Mouse (Mus musculus) forebrain, embryonic 14.5 days (tissue): ENCODE data around the gene Arap1. TPM values are rescaled to one million over a fixed set of nuclear protein-coding genes. Genes with fewer than 3 reads are reported as not detected.

Experiments used
- ATAC-seq: fragments of 200-750 bp; cut with Nextera tagmentation; 2 replicates; pipeline ENCODE4 v1.8.0; 2017; ENCODE audit warnings: mild to moderate bottlenecking, moderate library complexity
- DNase-seq: peaks from one replicate; pipeline ENCODE4 v3.0.0-alpha.2; 2015; ENCODE audit warnings: low spot score
- H3K27ac ChIP-seq: fragments of 300-500 bp; sonication (generic); 2 replicates; pipeline ENCODE4 v1.5.1; 2014; ENCODE audit warnings: low read depth, mild to moderate bottlenecking, control low read depth, low read length, moderate library complexity
- H3K27me3 ChIP-seq: fragments of 300-500 bp; sonication (generic); replicated peaks from 2 replicates; pipeline ENCODE4 v1.6.1; 2014; ENCODE audit warnings: low read length, control low read depth, mixed read lengths; ENCODE audit not compliant: control insufficient read depth, insufficient read depth
- H3K36me3 ChIP-seq: fragments of 300-500 bp; sonication (generic); 2 replicates; pipeline ENCODE4 v1.6.1; 2014; ENCODE audit warnings: low read length, control low read depth; ENCODE audit not compliant: control insufficient read depth, insufficient read depth
- H3K4me1 ChIP-seq: fragments of 300-500 bp; sonication (generic); 2 replicates; pipeline ENCODE4 v1.6.1; 2014; ENCODE audit warnings: antibody characterized with exemption, low read length, control low read depth; ENCODE audit not compliant: control insufficient read depth, insufficient read depth
- H3K4me2 ChIP-seq: fragments of 300-500 bp; sonication (generic); 2 replicates; pipeline ENCODE4 v1.6.1; 2014; ENCODE audit warnings: mild to moderate bottlenecking, control low read depth, low read length
- H3K4me3 ChIP-seq: fragments of 300-500 bp; sonication (generic); 2 replicates; pipeline ENCODE4 v1.5.1; 2014; ENCODE audit warnings: low read depth, low read length, control low read depth
- H3K9ac ChIP-seq: fragments of 300-500 bp; sonication (generic); 2 replicates; pipeline ENCODE4 v1.6.1; 2014; ENCODE audit warnings: mild to moderate bottlenecking, low read length, control low read depth, moderate library complexity
- H3K9me3 ChIP-seq: fragments of 300-500 bp; sonication (generic); replicated peaks from 2 replicates; pipeline ENCODE4 v1.6.1; 2016; ENCODE audit warnings: low read length, control low read depth, mixed read lengths; ENCODE audit not compliant: control insufficient read depth
- WGBS: fragments of 180-500 bp; shearing (Covaris S2); extraction: QIAGEN DNeasy Blood & Tissue Kit; methylation state at CpG from one replicate; pipeline ENCODE4 v1.1.7; 2014; 5-methylcytosine and 5-hydroxymethylcytosine counted together
- polyA plus RNA-seq: library from polyadenylated mRNA; unstranded; fragments of >200 nt; fragmentation: Nextera tagmentation; extraction: Ambion mirVana; gene quantifications from 2 replicates; pipeline ENCODE4 v1.2.1, GENCODE M21; 2014

The Arap1 gene
- polyA plus RNA-seq, 1 experiment from 2014 or later, result 5.8 TPM

DNA sequence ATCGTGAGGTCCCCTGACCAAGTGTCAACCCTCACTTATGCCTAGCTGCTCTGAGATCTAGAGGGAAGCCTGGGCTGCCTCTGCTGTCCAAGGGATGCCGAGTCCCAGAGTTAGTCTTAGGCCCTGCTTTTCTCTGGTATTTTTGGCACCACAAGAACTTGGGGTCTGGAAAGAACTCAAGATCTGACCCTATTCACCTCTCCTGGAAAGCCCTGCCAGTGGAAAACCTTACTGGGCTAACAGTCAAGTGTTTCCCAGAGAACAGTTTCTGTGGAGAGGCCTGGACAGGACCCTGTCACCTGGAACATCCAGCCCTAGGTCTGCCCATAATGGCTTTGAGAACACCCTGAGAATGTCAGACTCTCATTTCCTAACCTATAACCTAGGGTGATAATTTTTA is 876 bp upstream of the Arap1 start:
- Histone ChIP-seq H3K4me1 (peaks cover 12% of the 10 kb centered on the region), H3K4me3 (no peak overlapping the region), H3K27ac (no peak overlapping the region), H3K9ac (no peak overlapping the region), H3K36me3 (no peaks in the 10 kb centered on the region), H3K4me2 (no peak overlapping the region; the same call in 1 of the 2 replicates), H3K27me3 (0 out of 2 replicates have a peak, but pooled peaks cover 11% of the 10 kb centered on the region), H3K9me3 (no peaks in the 10 kb centered on the region)
- no peak for DNase-seq
- 68% methylated on average over 2 of the region's 2 CpGs for WGBS
- ATAC-seq, result no peak

DNA sequence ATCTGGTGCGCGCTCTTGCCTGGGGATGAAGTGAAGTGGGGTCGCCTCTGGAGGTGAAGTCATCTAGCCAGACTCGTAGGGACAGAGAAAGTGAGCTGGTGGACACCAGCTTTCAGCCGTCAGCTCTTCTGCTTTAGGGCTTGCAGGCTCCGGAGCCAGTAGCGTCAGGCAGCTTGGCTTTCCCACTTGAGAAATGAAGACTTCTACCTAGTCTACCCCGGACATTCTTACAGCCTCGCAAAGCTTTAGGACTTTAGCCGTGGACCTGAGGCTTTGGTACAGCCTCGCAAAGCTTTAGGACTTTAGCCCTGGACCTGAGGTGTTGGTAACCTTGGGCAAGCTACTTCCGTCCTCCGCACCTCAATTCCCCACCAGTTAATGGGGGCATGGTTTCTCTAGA is 445 bp downstream of the Arap1 start:
- H3K36me3 ChIP-seq, result no peaks in the 10 kb centered on the region
- no peaks in the 10 kb centered on the region for H3K9me3 ChIP-seq
- H3K4me3 ChIP-seq, result peak overlapping the region; percentile 52
- no peak for DNase-seq
- WGBS, result 5% methylated on average over 13 of the region's 13 CpGs
- peak overlapping the region; percentile 97 for H3K4me2 ChIP-seq
- H3K27me3 ChIP-seq, result 0 out of 2 replicates have a peak, but pooled peaks cover 11% of the 10 kb centered on the region
- 0 out of 2 replicates have a peak, but pooled peaks have one; percentile 11 for ATAC-seq
- H3K27ac ChIP-seq, result no peak overlapping the region
- H3K4me1 ChIP-seq, result peaks cover 12% of the 10 kb centered on the region
- H3K9ac ChIP-seq, result peak overlapping the region; percentile 65

DNA sequence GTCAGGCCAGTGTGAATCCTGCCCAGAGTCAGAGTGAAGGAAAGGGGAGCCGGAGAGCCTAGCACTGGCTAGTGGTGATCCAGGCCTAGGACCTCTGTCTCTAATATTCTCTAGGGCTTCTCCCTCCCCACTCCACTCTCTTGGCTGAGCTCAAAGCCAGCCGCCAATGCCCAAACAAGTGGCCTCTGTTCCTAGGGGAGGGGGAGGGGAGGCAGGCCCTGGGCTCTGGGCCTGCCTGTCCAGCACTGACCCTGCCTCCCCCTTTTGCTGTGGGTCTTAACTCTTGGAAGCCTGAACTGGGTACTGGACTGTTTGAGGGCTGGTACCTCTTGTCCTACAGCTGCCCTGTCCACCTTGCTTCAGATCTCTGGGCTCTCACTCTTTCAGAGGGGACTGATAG is 2.0 kb downstream of the Arap1 start:
- no peak overlapping the region for H3K27ac ChIP-seq
- no peak overlapping the region for H3K4me3 ChIP-seq
- peaks cover 12% of the 10 kb centered on the region for H3K4me1 ChIP-seq
- no peak overlapping the region for H3K9ac ChIP-seq
- no peak for ATAC-seq
- H3K4me2 ChIP-seq, result no peak overlapping the region
- no peaks in the 10 kb centered on the region for H3K9me3 ChIP-seq
- 0 out of 2 replicates have a peak, but pooled peaks cover 11% of the 10 kb centered on the region for H3K27me3 ChIP-seq
- no peaks in the 10 kb centered on the region for H3K36me3 ChIP-seq
- DNase-seq, result peak; percentile 39
- WGBS, result 11% methylated on average over 2 of the region's 2 CpGs

- DNase-seq, result no peak
- H3K4me1 ChIP-seq, result peaks cover 11% of the 10 kb centered on the region
- H3K36me3 ChIP-seq, result no peaks in the 10 kb centered on the region
- ATAC-seq, result no peak
- H3K4me3 ChIP-seq, result no peak overlapping the region
- no peak overlapping the region for H3K27ac ChIP-seq
- H3K4me2 ChIP-seq, result no peak overlapping the region
- H3K9ac ChIP-seq, result no peak overlapping the region
- H3K9me3 ChIP-seq, result no peaks in the 10 kb centered on the region
- 91% methylated on average over 4 of the region's 4 CpGs for WGBS
- H3K27me3 ChIP-seq, result 0 out of 2 replicates have a peak, but pooled peaks cover 11% of the 10 kb centered on the region
Measured at GRCm38 (mm10) chr7:101352404-101352803, 4.5 kb downstream of the Arap1 start.

DNA sequence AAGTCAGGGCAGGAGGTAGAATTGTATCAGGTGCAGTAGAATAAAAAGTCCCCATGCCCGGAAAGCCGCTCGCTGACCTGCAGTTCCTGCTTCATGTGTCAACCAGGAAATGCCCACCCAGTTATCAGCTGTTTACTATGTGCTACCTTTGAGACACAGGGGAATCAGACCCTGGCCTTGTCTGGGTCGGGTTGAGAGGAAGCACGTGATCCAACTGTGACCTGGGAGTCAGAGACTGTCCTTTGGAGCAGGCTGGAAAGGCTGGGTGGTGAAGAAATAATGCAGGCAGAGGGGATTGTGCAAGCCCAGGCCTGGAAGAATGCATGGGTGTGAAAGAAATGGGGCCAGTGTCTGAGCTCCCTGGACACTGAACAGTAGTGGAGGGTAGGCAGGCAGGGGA is 6.6 kb downstream of the Arap1 start:
- Histone ChIP-seq H3K27ac (no peak overlapping the region), H3K4me3 (no peak overlapping the region), H3K4me1 (no peaks in the 10 kb centered on the region), H3K27me3 (0 out of 2 replicates have a peak, but pooled peaks cover 1% of the 10 kb centered on the region), H3K9ac (no peak overlapping the region), H3K36me3 (no peaks in the 10 kb centered on the region), H3K9me3 (no peaks in the 10 kb centered on the region), H3K4me2 (no peak overlapping the region)
- WGBS, result 83% methylated on average over 5 of the region's 5 CpGs
- no peak for ATAC-seq
- DNase-seq, result no peak

DNA sequence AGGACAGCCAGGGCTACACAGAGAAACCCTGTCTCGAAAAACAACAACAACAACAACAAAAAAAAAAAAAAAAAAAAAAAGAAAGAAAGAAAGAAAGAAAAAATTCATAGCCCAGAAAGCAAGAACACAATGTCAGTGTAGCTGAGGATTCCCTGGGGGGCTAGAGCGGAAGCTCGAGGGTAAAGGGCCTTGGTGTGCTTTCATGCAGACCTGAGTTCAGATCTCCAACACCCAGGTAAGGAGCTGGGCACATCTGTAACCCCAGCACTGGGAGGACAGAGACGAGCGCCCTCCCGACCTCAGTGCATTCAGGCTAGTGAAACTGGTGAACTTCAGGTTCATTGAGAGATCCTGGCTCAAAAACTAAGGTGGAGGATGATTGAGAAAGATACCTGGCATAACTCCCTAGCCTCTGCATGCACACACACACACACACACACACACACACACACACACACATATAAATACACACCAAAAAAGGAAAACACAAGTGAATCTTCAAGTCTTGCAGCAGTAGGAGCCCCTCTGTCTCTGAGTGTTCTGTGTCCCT is 7.8 kb downstream of the Arap1 start:
- H3K27ac ChIP-seq, result no peak overlapping the region
- 85% methylated on average over 6 of the region's 6 CpGs for WGBS

DNA sequence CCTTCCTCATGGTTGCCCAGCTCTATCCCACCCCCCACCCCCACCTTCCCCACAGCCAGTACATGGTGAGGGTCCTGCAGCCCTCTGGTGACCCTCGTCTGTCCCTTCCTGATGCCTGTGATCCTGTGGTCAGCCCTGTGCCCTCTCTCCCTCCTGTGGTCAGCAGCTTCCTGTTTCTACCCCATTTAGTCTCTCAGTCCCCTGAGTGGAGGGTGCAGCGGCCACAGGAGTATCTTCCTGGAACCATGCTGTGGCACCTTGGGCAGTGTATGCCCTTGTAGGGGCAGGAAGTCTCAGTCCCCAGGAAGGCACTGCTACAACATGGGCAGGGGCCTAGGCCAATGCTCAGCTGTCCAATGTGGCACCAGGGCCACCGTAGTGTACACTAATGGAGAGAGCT is 9.0 kb downstream of the Arap1 start:
- WGBS, result 67% methylated on average over 3 of the region's 3 CpGs
- no peak for ATAC-seq
- H3K4me3 ChIP-seq, result no peak overlapping the region
- no peaks in the 10 kb centered on the region for H3K4me1 ChIP-seq
- H3K9ac ChIP-seq, result no peak overlapping the region
- H3K36me3 ChIP-seq, result no peaks in the 10 kb centered on the region
- no peaks in the 10 kb centered on the region for H3K9me3 ChIP-seq
- no peak for DNase-seq
- no peak overlapping the region for H3K4me2 ChIP-seq
- no peaks in the 10 kb centered on the region for H3K27me3 ChIP-seq
- H3K27ac ChIP-seq, result no peak overlapping the region

More for the DNA sequence above, 7.8 kb downstream of the Arap1 start:
- H3K36me3 ChIP-seq, result no peaks in the 10 kb centered on the region
- H3K27me3 ChIP-seq, result no peaks in the 10 kb centered on the region
- ATAC-seq (no peak), DNase-seq (no peak)
- H3K4me3 ChIP-seq, result no peak overlapping the region
- H3K4me2 ChIP-seq, result no peak overlapping the region
- H3K4me1 ChIP-seq, result no peaks in the 10 kb centered on the region
- H3K9ac ChIP-seq, result no peak overlapping the region
- no peaks in the 10 kb centered on the region for H3K9me3 ChIP-seq

GRCm38 (mm10) chr7:101360406-101360805 is 12.5 kb downstream of the Arap1 start:
- no peak overlapping the region for H3K4me3 ChIP-seq
- H3K27me3 ChIP-seq, result no peaks in the 10 kb centered on the region
- H3K9ac ChIP-seq, result no peak overlapping the region
- H3K9me3 ChIP-seq, result no peaks in the 10 kb centered on the region
- no peak overlapping the region for H3K4me2 ChIP-seq
- no peaks in the 10 kb centered on the region for H3K36me3 ChIP-seq
- ATAC-seq (no peak), DNase-seq (no peak)
- WGBS, result 73% methylated on average over 3 of the region's 3 CpGs
- no peak overlapping the region for H3K27ac ChIP-seq
- no peaks in the 10 kb centered on the region for H3K4me1 ChIP-seq

DNA sequence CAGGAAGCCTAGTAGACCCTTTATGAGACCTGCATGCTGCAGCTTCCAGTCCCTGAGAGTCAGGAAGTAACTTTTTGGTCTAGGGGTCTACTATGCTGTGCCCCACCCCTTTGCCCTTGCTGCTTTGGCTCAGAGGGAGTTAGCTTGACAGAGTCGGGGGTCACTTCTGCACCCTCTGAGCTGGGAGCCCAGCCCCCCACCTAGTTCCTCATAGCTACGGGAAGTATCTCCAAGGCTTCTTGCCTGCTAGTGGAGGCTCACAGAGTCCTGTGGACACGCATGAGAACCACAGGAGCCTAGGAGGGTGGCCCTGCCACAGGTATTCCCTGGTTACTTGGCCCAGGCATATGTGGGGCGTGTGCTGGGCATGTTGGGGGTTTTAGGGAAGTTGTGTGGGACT is 13.2 kb downstream of the Arap1 start:
- Histone ChIP-seq H3K36me3 (no peaks in the 10 kb centered on the region), H3K27ac (no peak overlapping the region), H3K4me3 (no peak overlapping the region), H3K4me2 (no peak overlapping the region), H3K9me3 (no peaks in the 10 kb centered on the region), H3K9ac (no peak overlapping the region), H3K27me3 (no peaks in the 10 kb centered on the region), H3K4me1 (no peaks in the 10 kb centered on the region)
- 84% methylated on average over 4 of the region's 4 CpGs for WGBS
- DNase-seq (no peak), ATAC-seq (no peak)
